Mouse (Mus musculus): Measurements from ENCODE around the gene CN725425. TPM values are rescaled to one million over a fixed set of nuclear protein-coding genes. Genes with fewer than 3 reads are reported as not detected.

CN725425 gene
- total and polyA plus RNA-seq, 3 experiments, result not detected

- Histone ChIP-seq H3K36me3 (replicated peaks in 1 of 2; ENCODE audit: control insufficient read depth in 1 of 2, insufficient read depth in 1 of 2, low read length in 1 of 2) (no peaks in the 10 kb centered on the region), H3K4me2 (ENCODE audit: insufficient read depth, low read depth, poor library complexity, severe bottlenecking) (no peak overlapping the region), H3K27ac (ENCODE audit: insufficient read depth, low read depth) (no peak overlapping the region), H3K4me1 (ENCODE audit: control insufficient read depth in 1 of 2, insufficient read depth in 2 of 2) (no peaks in the 10 kb centered on the region), H3K27me3 (replicated peaks) (no peaks in the 10 kb centered on the region), H3K4me3 (replicated peaks in 1 of 3; ENCODE audit: low read depth in 2 of 3, low read length in 2 of 3, poor library complexity in 1 of 3) (no peak overlapping the region), H3K9me3 (replicated peaks; ENCODE audit: low read length) (peaks cover 64% of the 10 kb centered on the region), H3K9ac (ENCODE audit: insufficient read depth, low read depth) (no peak overlapping the region), H3K79me2 (replicated peaks; ENCODE audit: control insufficient read depth, extremely low read depth, insufficient read depth, poor library complexity, severe bottlenecking) (no peaks in the 10 kb centered on the region)
- in situ Hi-C loops (cut with MboI; ENCODE audit: low pct_ligation_motif_present, low pct_unique_long_range_greater_than_20kb, low sequenced_read_pairs) (no loop called here), dilution Hi-C loops (cut with MboI; ENCODE audit: extremely low pct_ligation_motif_present, extremely low pct_unique_long_range_greater_than_20kb, low sequenced_read_pairs) (no loop called here)
- no peak for DNase-seq (ENCODE audit: extremely low read depth)
- TF ChIP-seq BHLHE40 (IDR thresholded peaks at IDR 0.05; ENCODE audit: low read depth, low read length), result no peak
- no peak for TF ChIP-seq MEF2A (IDR thresholded peaks at IDR 0.05; ENCODE audit: borderline replicate concordance, low read depth, low read length)
- no peak for TF ChIP-seq JUND (conservative IDR thresholded peaks at IDR 0.05; ENCODE audit: low read depth, low read length)
- TF ChIP-seq CHD2 (IDR thresholded peaks at IDR 0.05; ENCODE audit: low read length), result no peak
- TF ChIP-seq CHD1 (IDR thresholded peaks at IDR 0.05; ENCODE audit: low read depth, low read length), result no peak
- TF ChIP-seq GABPA (IDR thresholded peaks at IDR 0.05; ENCODE audit: insufficient replicate concordance, low read depth, low read length), result no peak
- TF ChIP-seq EP300 (IDR thresholded peaks at IDR 0.05; ENCODE audit: low read length), result no peak
- no peak for TF ChIP-seq SMC3 (IDR thresholded peaks at IDR 0.05; ENCODE audit: low read depth, low read length)
- no peak for TF ChIP-seq UBTF (IDR thresholded peaks at IDR 0.05; ENCODE audit: low read depth, low read length)
- no peak for TF ChIP-seq JUN (IDR thresholded peaks at IDR 0.05; ENCODE audit: insufficient read depth, low read depth, low read length)
- TF ChIP-seq USF2 (conservative IDR thresholded peaks at IDR 0.05; ENCODE audit: low read depth, low read length), result no peak
- TF ChIP-seq MAX (IDR thresholded peaks at IDR 0.05; ENCODE audit: low read length), result no peak
- TF ChIP-seq ETS1 (conservative IDR thresholded peaks at IDR 0.05; ENCODE audit: low read depth, low read length), result no peak
These were observed 52.5 kb downstream of the CN725425 start for GRCm38 (mm10) chr15:91251544-91252408.

- H3K9me3 ChIP-seq (replicated peaks; ENCODE audit: low read length), result peaks cover 62% of the 10 kb centered on the region
- dilution Hi-C loops (cut with MboI; ENCODE audit: extremely low pct_ligation_motif_present, extremely low pct_unique_long_range_greater_than_20kb, low sequenced_read_pairs) (no loop called here), in situ Hi-C loops (cut with MboI; ENCODE audit: low pct_ligation_motif_present, low pct_unique_long_range_greater_than_20kb, low sequenced_read_pairs) (no loop called here)
- no peak for TF ChIP-seq UBTF (IDR thresholded peaks at IDR 0.05; ENCODE audit: low read depth, low read length)
- no peak for TF ChIP-seq EP300 (IDR thresholded peaks at IDR 0.05; ENCODE audit: low read length)
- no peak for TF ChIP-seq POLR2A (IDR thresholded peaks at IDR 0.05; ENCODE audit: low read depth, low read length)
- TF ChIP-seq GABPA (IDR thresholded peaks at IDR 0.05; ENCODE audit: insufficient replicate concordance, low read depth, low read length), result no peak
- no peak for TF ChIP-seq E2F4 (IDR thresholded peaks at IDR 0.05; ENCODE audit: insufficient replicate concordance, low read depth, low read length)
- TF ChIP-seq RCOR1 (conservative IDR thresholded peaks at IDR 0.05; ENCODE audit: low read depth, low read length), result no peak
- no peak for TF ChIP-seq ELF1 (IDR thresholded peaks at IDR 0.05; ENCODE audit: low read depth, low read length)
- no peak for TF ChIP-seq ZKSCAN1 (IDR thresholded peaks at IDR 0.05; ENCODE audit: borderline replicate concordance, low read depth, low read length)
- no peak for TF ChIP-seq MAZ (IDR thresholded peaks at IDR 0.05; ENCODE audit: low read depth, low read length)
- TF ChIP-seq ETS1 (conservative IDR thresholded peaks at IDR 0.05; ENCODE audit: low read depth, low read length), result no peak
- TF ChIP-seq NRF1 (IDR thresholded peaks at IDR 0.05; ENCODE audit: low read depth, low read length), result no peak
- no peak overlapping the region for H3K4me2 ChIP-seq (ENCODE audit: insufficient read depth, low read depth, poor library complexity, severe bottlenecking)
- H3K4me3 ChIP-seq (replicated peaks in 1 of 3; ENCODE audit: low read depth in 2 of 3, low read length in 2 of 3, poor library complexity in 1 of 3), result no peak overlapping the region
- no peak overlapping the region for H3K9ac ChIP-seq (ENCODE audit: insufficient read depth, low read depth)
- H3K27me3 ChIP-seq (replicated peaks), result no peaks in the 10 kb centered on the region
- no peaks in the 10 kb centered on the region for H3K79me2 ChIP-seq (replicated peaks; ENCODE audit: control insufficient read depth, extremely low read depth, insufficient read depth, poor library complexity, severe bottlenecking)
- H3K4me1 ChIP-seq (ENCODE audit: control insufficient read depth in 1 of 2, insufficient read depth in 2 of 2), result no peaks in the 10 kb centered on the region
- no peak for DNase-seq (ENCODE audit: extremely low read depth)
- no peak overlapping the region for H3K27ac ChIP-seq (ENCODE audit: insufficient read depth, low read depth)
- no peaks in the 10 kb centered on the region for H3K36me3 ChIP-seq (replicated peaks in 1 of 2; ENCODE audit: control insufficient read depth in 1 of 2, insufficient read depth in 1 of 2, low read length in 1 of 2)
These were observed 53.7 kb downstream of the CN725425 start for GRCm38 (mm10) chr15:91252956-91253355.
